Mouse (Mus musculus) embryonic facial prominence, embryonic 14.5 days (tissue): ENCODE data around the gene Sag. TPM values are rescaled to one million over a fixed set of nuclear protein-coding genes. Genes with fewer than 3 reads are reported as not detected.

ENCODE experiments used
- ATAC-seq: fragments of 200-750 bp; cut with Nextera tagmentation; 2 replicates; pipeline ENCODE4 v1.8.0; 2017; ENCODE audit warnings: low read depth, moderate number of reproducible peaks, moderate TSS enrichment
- DNase-seq: peaks from one replicate; pipeline ENCODE4 v3.0.0-alpha.2; 2015; ENCODE audit warnings: low spot score
- H3K27ac ChIP-seq: fragments of 300-500 bp; sonication (generic); replicated peaks from 2 replicates; pipeline ENCODE4 v1.5.1; 2014; ENCODE audit warnings: low read depth, mild to moderate bottlenecking, low read length, moderate library complexity
- H3K27me3 ChIP-seq: fragments of 300-500 bp; sonication (generic); replicated peaks from 2 replicates; pipeline ENCODE4 v1.6.1; 2014; ENCODE audit warnings: low read length; ENCODE audit not compliant: control insufficient read depth, insufficient read depth
- H3K36me3 ChIP-seq: fragments of 300-500 bp; sonication (generic); 2 replicates; pipeline ENCODE4 v1.6.1; 2014; ENCODE audit warnings: low read length, mixed read lengths; ENCODE audit not compliant: control insufficient read depth, insufficient read depth
- H3K4me1 ChIP-seq: fragments of 300-500 bp; sonication (generic); 2 replicates; pipeline ENCODE4 v1.6.1; 2014; ENCODE audit warnings: antibody characterized with exemption, low read length; ENCODE audit not compliant: control insufficient read depth, insufficient read depth
- H3K4me2 ChIP-seq: fragments of 300-500 bp; sonication (generic); 2 replicates; pipeline ENCODE4 v1.6.1; 2014; ENCODE audit warnings: low read depth, mild to moderate bottlenecking, low read length, moderate library complexity, mixed read lengths
- H3K4me3 ChIP-seq: fragments of 300-500 bp; sonication (generic); 2 replicates; pipeline ENCODE4 v1.5.1; 2014; ENCODE audit warnings: low read depth, mild to moderate bottlenecking, low read length
- H3K9ac ChIP-seq: fragments of 300-500 bp; sonication (generic); 2 replicates; pipeline ENCODE4 v1.6.1; 2014; ENCODE audit warnings: low read depth, mild to moderate bottlenecking, low read length, moderate library complexity, mixed read lengths
- H3K9me3 ChIP-seq: fragments of 300-500 bp; sonication (generic); 2 replicates; pipeline ENCODE4 v1.6.1; 2016; ENCODE audit warnings: low read length; ENCODE audit not compliant: control insufficient read depth
- WGBS: fragments of 180-500 bp; shearing (Covaris S2); extraction: QIAGEN DNeasy Blood & Tissue Kit; methylation state at CpG from one replicate; pipeline ENCODE4 v1.1.7; 2014; 5-methylcytosine and 5-hydroxymethylcytosine counted together
- polyA plus RNA-seq: library from polyadenylated mRNA; unstranded; fragments of >200 nt; fragmentation: Nextera tagmentation; extraction: Ambion mirVana; gene quantifications from 2 replicates; pipeline ENCODE4 v1.2.1, GENCODE M21; 2014

Gene Sag
- polyA plus RNA-seq, 1 experiment from 2014 or later = 2.1 TPM

- no peak for ATAC-seq
- Histone ChIP-seq H3K9me3 (no peaks in the 10 kb centered on the region), H3K27ac (no peak overlapping the region), H3K4me1 (no peaks in the 10 kb centered on the region), H3K9ac (no peak overlapping the region), H3K27me3 (no peaks in the 10 kb centered on the region), H3K36me3 (peaks cover 96% of the 10 kb centered on the region), H3K4me3 (no peak overlapping the region), H3K4me2 (no peak overlapping the region)
- 92% methylated on average over 7 of the region's 7 CpGs for WGBS
- DNase-seq = no peak
Observed at GRCm38 (mm10) chr1:87774845-87775244, 28.6 kb upstream of the Sag start.

DNA sequence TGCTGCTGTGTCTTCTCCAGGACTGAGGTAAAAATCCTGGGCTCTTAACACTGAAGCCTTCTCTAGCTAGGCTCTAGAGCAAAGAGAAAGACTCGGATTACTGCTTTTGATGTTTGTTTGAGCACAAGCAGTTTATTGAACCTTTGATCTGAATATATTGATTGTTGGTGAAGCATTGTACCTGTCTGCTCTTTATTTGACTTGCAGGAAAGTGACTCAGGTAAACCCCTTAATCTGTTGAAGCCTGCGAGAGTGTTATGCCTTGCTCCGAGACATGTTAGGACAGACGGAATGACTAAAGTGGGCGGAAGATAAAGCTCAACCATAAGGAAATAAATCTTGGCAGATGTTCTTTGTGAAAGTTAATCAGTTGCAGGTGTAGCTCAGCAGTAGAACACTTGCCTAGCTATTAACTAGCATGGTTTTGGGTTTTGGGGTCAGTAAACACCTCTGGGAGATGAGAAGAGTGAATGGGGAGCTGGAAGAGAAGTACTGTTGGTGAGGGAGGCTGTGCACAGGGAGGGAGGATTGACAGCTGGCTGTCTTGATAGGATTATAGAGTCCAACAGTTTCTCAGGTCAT, 24.2 kb upstream of the Sag start:
- Histone ChIP-seq H3K4me2 (no peak overlapping the region), H3K9me3 (no peaks in the 10 kb centered on the region), H3K9ac (no peak overlapping the region), H3K4me1 (no peaks in the 10 kb centered on the region), H3K27me3 (no peaks in the 10 kb centered on the region), H3K36me3 (peaks cover 95% of the 10 kb centered on the region), H3K27ac (no peak overlapping the region), H3K4me3 (no peak overlapping the region)
- WGBS = 54% methylated on average over 5 of the region's 5 CpGs
- no peak for ATAC-seq
- no peak for DNase-seq

DNA sequence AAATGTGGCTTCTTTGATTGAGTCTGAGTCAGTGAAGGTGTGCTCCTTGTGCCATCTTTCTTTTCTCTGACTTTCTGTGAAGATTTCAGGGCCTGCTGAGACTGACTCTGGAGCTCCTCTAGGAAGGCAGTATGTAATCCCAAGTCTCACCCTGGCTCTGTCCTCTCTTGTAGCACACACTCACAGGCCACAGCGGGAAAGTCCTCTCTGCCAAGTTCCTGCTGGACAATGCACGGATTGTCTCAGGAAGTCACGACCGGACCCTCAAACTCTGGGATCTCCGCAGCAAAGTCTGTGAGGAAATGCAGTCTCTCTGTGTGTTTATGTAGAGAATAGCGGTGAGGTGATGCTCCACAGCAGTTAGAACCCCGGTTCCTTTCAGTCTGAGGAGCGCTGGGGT, 17.8 kb upstream of the Sag start:
- no peak overlapping the region for H3K4me3 ChIP-seq
- peaks cover 83% of the 10 kb centered on the region for H3K36me3 ChIP-seq
- no peak overlapping the region for H3K27ac ChIP-seq
- no peak overlapping the region for H3K4me2 ChIP-seq
- H3K27me3 ChIP-seq = no peaks in the 10 kb centered on the region
- no peak for ATAC-seq
- WGBS = 78% methylated on average over 8 of the region's 8 CpGs
- H3K9ac ChIP-seq = no peak overlapping the region
- no peaks in the 10 kb centered on the region for H3K9me3 ChIP-seq
- H3K4me1 ChIP-seq = no peaks in the 10 kb centered on the region
- DNase-seq = peak; percentile 15

DNA sequence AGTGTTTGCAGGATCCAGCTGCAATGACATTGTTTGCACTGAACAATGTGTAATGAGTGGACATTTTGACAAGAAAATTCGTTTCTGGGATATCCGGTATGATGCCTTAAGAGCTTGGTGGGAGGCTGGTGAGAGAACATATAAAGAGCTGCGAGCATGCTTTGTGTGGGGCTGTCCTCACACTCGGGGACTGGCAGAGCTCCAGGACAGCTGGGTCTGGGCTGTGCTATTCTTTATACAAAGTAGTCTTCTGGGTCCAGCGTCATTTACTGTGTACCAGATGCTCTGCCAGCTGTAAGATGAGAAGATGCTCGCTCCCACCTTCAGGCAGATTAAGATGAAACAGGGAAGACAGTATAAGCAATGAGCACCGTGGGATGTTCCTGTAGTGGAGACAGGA, 17.2 kb upstream of the Sag start:
- Histone ChIP-seq H3K4me3 (no peak overlapping the region), H3K36me3 (peaks cover 83% of the 10 kb centered on the region), H3K9ac (no peak overlapping the region), H3K9me3 (no peaks in the 10 kb centered on the region), H3K27me3 (no peaks in the 10 kb centered on the region), H3K4me1 (no peaks in the 10 kb centered on the region), H3K4me2 (no peak overlapping the region), H3K27ac (no peak overlapping the region)
- peak; percentile 64 for DNase-seq
- 65% methylated on average over 7 of the region's 7 CpGs for WGBS
- ATAC-seq = peak; percentile 67; the same call in 1 of the 2 replicates

DNA sequence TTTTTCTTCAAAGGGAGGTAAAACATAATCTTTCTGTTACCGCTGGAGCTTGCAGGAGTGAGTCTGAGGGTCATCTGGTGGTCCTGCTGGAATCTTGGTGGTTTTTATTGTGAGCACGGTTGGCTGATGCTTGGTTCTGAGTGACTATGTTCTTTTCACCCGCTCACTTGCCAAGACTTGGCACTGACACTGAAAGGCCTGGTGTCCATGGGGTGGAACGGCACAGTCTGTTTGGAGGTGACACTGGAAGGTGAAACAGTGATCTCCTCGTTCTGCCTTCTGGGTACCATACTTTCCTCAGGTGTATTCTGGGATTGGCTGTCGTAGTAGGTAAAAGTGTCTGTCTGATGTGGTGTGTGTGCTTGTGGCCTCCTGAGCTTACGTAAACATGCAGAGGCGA, 13.8 kb upstream of the Sag start:
- Histone ChIP-seq H3K36me3 (peaks cover 84% of the 10 kb centered on the region), H3K4me3 (no peak overlapping the region), H3K4me2 (no peak overlapping the region), H3K27me3 (no peaks in the 10 kb centered on the region), H3K9me3 (no peaks in the 10 kb centered on the region), H3K4me1 (no peaks in the 10 kb centered on the region), H3K27ac (no peak overlapping the region), H3K9ac (no peak overlapping the region)
- 92% methylated on average over 8 of the region's 8 CpGs for WGBS
- no peak for ATAC-seq
- no peak for DNase-seq

DNA sequence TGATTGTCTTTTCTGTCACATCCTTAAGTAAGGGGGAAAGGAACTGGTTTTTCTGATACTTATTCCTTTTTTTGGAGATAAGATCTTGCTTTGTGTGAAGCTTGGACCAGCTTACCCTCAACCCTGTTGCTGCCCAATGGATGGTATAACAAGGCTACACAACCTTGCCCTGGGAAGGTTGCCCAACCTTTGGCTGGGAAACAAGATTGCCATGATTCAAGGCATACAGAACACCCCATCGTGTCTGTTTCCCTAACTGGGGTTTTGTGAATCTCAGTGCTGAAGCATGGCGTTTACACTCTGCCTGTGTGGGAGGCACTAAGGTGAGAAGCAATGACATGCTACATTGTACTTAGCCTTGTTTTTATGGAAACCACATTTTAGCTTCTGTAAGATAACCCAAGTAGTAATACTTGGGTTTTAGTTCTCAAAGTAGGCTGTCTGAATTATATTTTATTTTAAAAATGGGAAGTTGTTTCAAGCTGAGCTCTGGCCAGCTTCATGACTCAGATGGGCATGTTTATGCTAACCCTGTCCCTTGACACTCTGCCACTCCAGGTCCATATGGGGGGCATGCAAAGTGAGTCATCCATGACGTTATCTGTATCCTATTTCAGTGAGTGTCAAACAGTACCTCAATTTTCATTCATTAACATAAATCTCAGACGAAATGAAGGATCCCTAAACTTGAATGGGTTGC, 10.9 kb upstream of the Sag start:
- no peak for DNase-seq
- Histone ChIP-seq H3K4me3 (no peak overlapping the region), H3K27me3 (no peaks in the 10 kb centered on the region), H3K36me3 (peaks cover 66% of the 10 kb centered on the region), H3K4me1 (no peaks in the 10 kb centered on the region), H3K4me2 (no peak overlapping the region), H3K9ac (no peak overlapping the region), H3K9me3 (no peaks in the 10 kb centered on the region), H3K27ac (no peak overlapping the region)
- 81% methylated on average over 4 of the region's 4 CpGs for WGBS
- ATAC-seq = no peak

DNA sequence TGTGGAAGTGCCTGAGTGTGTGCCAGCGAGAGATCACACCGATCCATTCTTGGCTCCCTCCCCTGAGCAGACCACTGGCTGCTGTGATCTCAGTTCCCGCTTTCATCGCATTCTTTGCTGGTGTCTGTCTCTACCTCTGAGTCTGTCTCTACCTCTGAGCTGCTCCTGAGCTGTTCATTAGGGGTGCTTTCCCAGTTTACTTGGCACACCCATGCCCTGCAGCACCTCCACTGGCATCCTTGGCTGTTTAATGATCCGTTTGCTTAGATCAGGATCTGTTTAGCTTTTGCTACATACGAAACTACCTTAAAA, 10.4 kb upstream of the Sag start:
- no peak overlapping the region for H3K27ac ChIP-seq
- no peak overlapping the region for H3K4me3 ChIP-seq
- 93% methylated on average over 6 of the region's 6 CpGs for WGBS
- no peak overlapping the region for H3K9ac ChIP-seq
- no peak for ATAC-seq
- H3K9me3 ChIP-seq = no peaks in the 10 kb centered on the region
- DNase-seq = no peak
- no peaks in the 10 kb centered on the region for H3K4me1 ChIP-seq
- no peaks in the 10 kb centered on the region for H3K27me3 ChIP-seq
- no peak overlapping the region for H3K4me2 ChIP-seq
- peaks cover 65% of the 10 kb centered on the region for H3K36me3 ChIP-seq

GRCm38 (mm10) chr1:87797702-87798101, 5.8 kb upstream of the Sag start:
- H3K36me3 ChIP-seq = peaks cover 28% of the 10 kb centered on the region; the same call in 1 of the 2 replicates
- no peak overlapping the region for H3K4me3 ChIP-seq
- no peaks in the 10 kb centered on the region for H3K4me1 ChIP-seq
- no peak for DNase-seq
- no peak overlapping the region for H3K4me2 ChIP-seq
- no peaks in the 10 kb centered on the region for H3K27me3 ChIP-seq
- H3K9me3 ChIP-seq = no peaks in the 10 kb centered on the region
- H3K27ac ChIP-seq = no peak overlapping the region
- no peak overlapping the region for H3K9ac ChIP-seq
- no peak for ATAC-seq
- WGBS = 95% methylated on average over 1 of the region's 1 CpGs

- ATAC-seq (no peak), DNase-seq (no peak)
- Histone ChIP-seq H3K27ac (no peak overlapping the region), H3K9me3 (no peaks in the 10 kb centered on the region), H3K36me3 (peaks cover 22% of the 10 kb centered on the region; the same call in 1 of the 2 replicates), H3K27me3 (no peaks in the 10 kb centered on the region), H3K4me1 (no peaks in the 10 kb centered on the region), H3K9ac (no peak overlapping the region), H3K4me3 (no peak overlapping the region), H3K4me2 (no peak overlapping the region)
- WGBS = 72% methylated on average over 2 of the region's 2 CpGs
Observed at GRCm38 (mm10) chr1:87798306-87798705, 5.2 kb upstream of the Sag start.
